ENCODE assay signal across 10 mouse cellular contexts in genomic region chr16:38636682-38637081, GRCm38 (mm10).
DNase-seq lines count a peak whose midpoint lies in the region; ATAC-seq and TF ChIP-seq lines count a peak whose summit lies in the region.
"Had no signal": no experiment of that assay in that cellular context is flagged by ENCODE, and none has a peak within 500 bp of the region (broad histone marks: within the 10 kb centered on the region; RNA-seq: fewer than 3 reads in every experiment).

No protein-coding gene starts in this region.

- dilution Hi-C loops in CH12.LX (cut with MboI; ENCODE audit: extremely low pct_ligation_motif_present, extremely low pct_unique_long_range_greater_than_20kb, low sequenced_read_pairs) = no loop called here

- no peak for TF ChIP-seq RAD21 in CH12.LX (IDR thresholded peaks at IDR 0.05; ENCODE audit: low read depth, low read length)

- no peaks in the 10 kb centered on the region for H3K9me3 ChIP-seq in heart, embryonic 16.5 days (replicated peaks; ENCODE audit: control insufficient read depth, low read length)
- no peaks in the 10 kb centered on the region for H3K9me3 ChIP-seq in CH12.LX (replicated peaks; ENCODE audit: low read length)
- H3K9me3 ChIP-seq in embryonic facial prominence, embryonic 11.5 days (replicated peaks; ENCODE audit: control insufficient read depth, low read length) = no peaks in the 10 kb centered on the region
- no peaks in the 10 kb centered on the region for H3K9me3 ChIP-seq in forebrain, embryonic 13.5 days (replicated peaks)
- no peaks in the 10 kb centered on the region for H3K9me3 ChIP-seq in intestine, postnatal 0 days (ENCODE audit: control insufficient read depth)

- H3K27me3 ChIP-seq in heart, embryonic 16.5 days (ENCODE audit: control insufficient read depth, insufficient read depth, low read length) = no peaks in the 10 kb centered on the region
- peaks cover 2% of the 10 kb centered on the region for H3K27me3 ChIP-seq in CH12.LX (replicated peaks)
- H3K27me3 ChIP-seq in embryonic facial prominence, embryonic 11.5 days (ENCODE audit: control insufficient read depth, insufficient read depth, low read length) = no peaks in the 10 kb centered on the region
- no peaks in the 10 kb centered on the region for H3K27me3 ChIP-seq in forebrain, embryonic 13.5 days
- no peaks in the 10 kb centered on the region for H3K27me3 ChIP-seq in intestine, postnatal 0 days (replicated peaks; ENCODE audit: control insufficient read depth, insufficient read depth, low read length)

- in situ Hi-C loops in CH12.LX (cut with MboI; ENCODE audit: low pct_ligation_motif_present, low pct_unique_long_range_greater_than_20kb, low sequenced_read_pairs) = loop anchor here (10.0 kb wide), 1 partner anchor 68 kb away; no protein-coding TSS in a partner anchor

- 0 out of 2 replicates have a peak, but pooled peaks have one; percentile 34 for ATAC-seq in heart, embryonic 16.5 days (replicated peaks; ENCODE audit: extremely low read depth, insufficient read depth, low FRiP score)
- ATAC-seq in embryonic facial prominence, embryonic 11.5 days (replicated peaks; ENCODE audit: insufficient number of reproducible peaks, low FRiP score, low TSS enrichment, low read depth) = peak; percentile 68
- no peak for ATAC-seq in forebrain, embryonic 13.5 days
- ATAC-seq in intestine, postnatal 0 days = no peak

- H3K4me3 ChIP-seq in heart, embryonic 16.5 days (ENCODE audit: low read length) = no peak overlapping the region
- peak overlapping the region in 1 of 3 experiments; percentile 27 for H3K4me3 ChIP-seq in CH12.LX (replicated peaks in 1 of 3; ENCODE audit: low read depth in 2 of 3, low read length in 2 of 3, poor library complexity in 1 of 3)
- no peak overlapping the region for H3K4me3 ChIP-seq in embryonic facial prominence, embryonic 11.5 days (ENCODE audit: low read depth, low read length)
- no peak overlapping the region for H3K4me3 ChIP-seq in forebrain, embryonic 13.5 days
- no peak overlapping the region for H3K4me3 ChIP-seq in intestine, postnatal 0 days (ENCODE audit: low read depth, low read length)

- peak overlapping the region; percentile 58 for H3K27ac ChIP-seq in heart, embryonic 16.5 days (ENCODE audit: low read length)
- no peak overlapping the region for H3K27ac ChIP-seq in CH12.LX (ENCODE audit: insufficient read depth, low read depth)
- H3K27ac ChIP-seq in embryonic facial prominence, embryonic 11.5 days (replicated peaks; ENCODE audit: low read depth, low read length) = peak overlapping the region; percentile 61
- H3K27ac ChIP-seq in forebrain, embryonic 13.5 days = no peak overlapping the region
- H3K27ac ChIP-seq in intestine, postnatal 0 days (ENCODE audit: low read depth, low read length) = no peak overlapping the region
- H3K27ac ChIP-seq: macrophage had no signal

- no peak for TF ChIP-seq POLR2A in CH12.LX (IDR thresholded peaks at IDR 0.05; ENCODE audit: low read depth, low read length)

- DNase-seq in heart, adult 8-10 months (ENCODE audit: low spot score) = no peak
- no peak for DNase-seq in CH12.LX (ENCODE audit: extremely low read depth)
- peak; percentile 81 for DNase-seq in embryonic facial prominence, embryonic 11.5 days (ENCODE audit: low spot score)
- peak; percentile 12 to 31 for DNase-seq in monocyte, adult 2 months (ENCODE audit: low read depth in 1 of 2, low spot score in 2 of 2)
- no peak for DNase-seq in right cerebral cortex, postnatal 10 days (ENCODE audit: low spot score in 2 of 2)
- DNase-seq: right cerebral cortex, adult 18-20 months had no signal

- no peak for TF ChIP-seq EP300 in CH12.LX (IDR thresholded peaks at IDR 0.05; ENCODE audit: low read length)

- H3K36me3 ChIP-seq in heart, embryonic 16.5 days (ENCODE audit: control insufficient read depth, insufficient read depth) = peaks cover 52% of the 10 kb centered on the region
- H3K36me3 ChIP-seq in CH12.LX (replicated peaks in 1 of 2; ENCODE audit: control insufficient read depth in 1 of 2, insufficient read depth in 1 of 2, low read length in 1 of 2) = no peaks in the 10 kb centered on the region
- no peaks in the 10 kb centered on the region for H3K36me3 ChIP-seq in embryonic facial prominence, embryonic 11.5 days (replicated peaks; ENCODE audit: control insufficient read depth, insufficient read depth, low read depth, low read length)
- H3K36me3 ChIP-seq in forebrain, embryonic 13.5 days (ENCODE audit: poor library complexity, severe bottlenecking) = no peaks in the 10 kb centered on the region
- no peaks in the 10 kb centered on the region; the same call in 1 of the 2 replicates for H3K36me3 ChIP-seq in intestine, postnatal 0 days (ENCODE audit: control insufficient read depth, insufficient read depth)

- H3K4me2 ChIP-seq in heart, embryonic 16.5 days (ENCODE audit: low read depth, low read length) = no peak overlapping the region
- H3K4me2 ChIP-seq in CH12.LX (ENCODE audit: insufficient read depth, low read depth, poor library complexity, severe bottlenecking) = peak overlapping the region; percentile 72
- H3K4me2 ChIP-seq in embryonic facial prominence, embryonic 11.5 days (ENCODE audit: low read depth, low read length) = no peak overlapping the region
- H3K4me2 ChIP-seq in forebrain, embryonic 13.5 days = no peak overlapping the region
- no peak overlapping the region for H3K4me2 ChIP-seq in intestine, postnatal 0 days (replicated peaks; ENCODE audit: low read depth)

- no peak overlapping the region for H3K9ac ChIP-seq in heart, embryonic 16.5 days (ENCODE audit: low read length)
- peak overlapping the region; percentile 31 for H3K9ac ChIP-seq in CH12.LX (ENCODE audit: insufficient read depth, low read depth)
- no peak overlapping the region for H3K9ac ChIP-seq in embryonic facial prominence, embryonic 11.5 days (replicated peaks; ENCODE audit: low read length)
- no peak overlapping the region for H3K9ac ChIP-seq in forebrain, embryonic 13.5 days
- no peak overlapping the region for H3K9ac ChIP-seq in intestine, postnatal 0 days (ENCODE audit: low read depth, low read length)

- peaks cover 10% of the 10 kb centered on the region for H3K4me1 ChIP-seq in heart, embryonic 16.5 days (ENCODE audit: control insufficient read depth, insufficient read depth, low read length)
- peaks cover 4 to 10% of the 10 kb centered on the region in 2 experiments; a peak in 2 of 4 replicates for H3K4me1 ChIP-seq in CH12.LX (ENCODE audit: control insufficient read depth in 1 of 2, insufficient read depth in 2 of 2)
- H3K4me1 ChIP-seq in embryonic facial prominence, embryonic 11.5 days (ENCODE audit: control insufficient read depth, insufficient read depth, low read length) = no peaks in the 10 kb centered on the region
- H3K4me1 ChIP-seq in forebrain, embryonic 13.5 days = no peaks in the 10 kb centered on the region
- H3K4me1 ChIP-seq in intestine, postnatal 0 days (replicated peaks; ENCODE audit: control insufficient read depth, insufficient read depth, low read length) = no peaks in the 10 kb centered on the region

- no peaks in the 10 kb centered on the region; the same call in 1 of the 2 replicates for H3K79me2 ChIP-seq in CH12.LX (replicated peaks; ENCODE audit: control insufficient read depth, extremely low read depth, insufficient read depth, poor library complexity, severe bottlenecking)

- no peak for TF ChIP-seq CTCF in CH12.LX (conservative IDR thresholded peaks at IDR 0.05 in 1 of 2, IDR thresholded peaks at IDR 0.05 in 1 of 2; ENCODE audit: low read depth in 2 of 2, low read length in 2 of 2)
- TF ChIP-seq CTCF in intestine, postnatal 0 days (IDR thresholded peaks at IDR 0.05; ENCODE audit: low read depth) = no peak

- 61% methylated on average over 9 of the region's 9 CpGs for WGBS in heart, embryonic 16.5 days
- 22% methylated on average over 9 of the region's 9 CpGs for WGBS in embryonic facial prominence, embryonic 11.5 days
- WGBS in forebrain, embryonic 13.5 days = 82% methylated on average over 9 of the region's 9 CpGs
- WGBS in intestine, postnatal 0 days = 67% methylated on average over 9 of the region's 9 CpGs

TF ChIP-seq in CH12.LX, 34 proteins besides CTCF, POLR2A, EP300 and RAD21:
- TF ChIP-seq IRF4 (IDR thresholded peaks at IDR 0.05; ENCODE audit: low read depth, low read length) = peak; percentile 22; the same call in 1 of the 2 replicates
- 0 out of 2 replicates have a peak, but pooled peaks have one; percentile 27 for TF ChIP-seq UBTF (IDR thresholded peaks at IDR 0.05; ENCODE audit: low read depth, low read length)
- TF ChIP-seq BHLHE40 (IDR thresholded peaks at IDR 0.05; ENCODE audit: low read depth, low read length) = peak; percentile 40; the same call in 1 of the 2 replicates
- 0 out of 2 replicates have a peak, but pooled peaks have one; percentile 11 for TF ChIP-seq MEF2A (IDR thresholded peaks at IDR 0.05; ENCODE audit: borderline replicate concordance, low read depth, low read length)
- peak; percentile 90 for TF ChIP-seq ELF1 (IDR thresholded peaks at IDR 0.05; ENCODE audit: low read depth, low read length)
- TF ChIP-seq CHD1 (IDR thresholded peaks at IDR 0.05; ENCODE audit: low read depth, low read length) = no peak
- TF ChIP-seq CHD2 (IDR thresholded peaks at IDR 0.05; ENCODE audit: low read length) = peak; percentile 82
- no peak for TF ChIP-seq ZC3H11A (IDR thresholded peaks at IDR 0.05; ENCODE audit: low read depth, low read length)

Comparison
In these comparisons a context has a peak if more than half of its experiments do, and no peak if none do; other contexts are left out.
1. ATAC-seq: peak in heart, embryonic 16.5 days (single experiment) and embryonic facial prominence, embryonic 11.5 days (single experiment); none in forebrain, embryonic 13.5 days (single experiment) and intestine, postnatal 0 days (single experiment).
2. H3K27ac ChIP-seq: peak in heart, embryonic 16.5 days (single experiment) and embryonic facial prominence, embryonic 11.5 days (single experiment); none in CH12.LX (single experiment), forebrain, embryonic 13.5 days (single experiment) and intestine, postnatal 0 days (single experiment).
3. DNase-seq: peak in embryonic facial prominence, embryonic 11.5 days (single experiment) and monocyte, adult 2 months (2 of 2); none in heart, adult 8-10 months (single experiment), CH12.LX (single experiment) and right cerebral cortex, postnatal 10 days (0 of 2).